Mouse (Mus musculus): ENCODE data around the gene Celf3.

Gene Celf3

DNA sequence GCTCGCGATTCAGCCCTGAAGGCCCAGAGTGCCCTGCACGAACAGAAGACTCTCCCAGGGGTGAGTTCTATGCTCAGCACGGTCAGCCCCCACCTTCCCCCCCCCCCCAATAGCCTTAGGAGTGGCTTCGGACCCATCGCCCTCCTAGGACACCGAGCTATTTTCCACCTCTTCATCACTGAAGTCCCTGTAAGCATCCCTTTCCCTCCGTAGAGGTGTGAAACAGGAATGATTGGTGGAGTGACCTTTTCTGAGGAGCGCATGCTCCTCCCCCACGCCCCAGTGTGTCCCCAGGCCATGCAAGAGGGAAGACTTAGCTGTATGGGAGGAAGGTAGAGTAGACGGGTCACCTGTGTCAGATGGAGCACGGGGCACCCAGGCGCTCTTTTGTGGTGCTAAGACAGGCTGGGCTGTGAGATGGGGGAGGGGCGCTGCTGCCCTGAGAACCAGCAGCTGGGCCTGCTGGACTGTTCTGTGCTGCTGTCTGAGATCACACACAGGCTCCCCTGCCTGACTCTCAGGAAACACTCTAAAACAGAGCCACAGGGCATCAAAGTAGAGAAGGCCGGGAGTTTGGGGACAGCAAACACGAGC is 2.3 kb downstream of the Celf3 start, which contains the start of gene Riiad1:
Riiad1 (minus strand) TSS at position 51 of the 594 bp plus-strand sequence.
- DNase-seq (ENCODE audit: low read depth) = no peak

DNA sequence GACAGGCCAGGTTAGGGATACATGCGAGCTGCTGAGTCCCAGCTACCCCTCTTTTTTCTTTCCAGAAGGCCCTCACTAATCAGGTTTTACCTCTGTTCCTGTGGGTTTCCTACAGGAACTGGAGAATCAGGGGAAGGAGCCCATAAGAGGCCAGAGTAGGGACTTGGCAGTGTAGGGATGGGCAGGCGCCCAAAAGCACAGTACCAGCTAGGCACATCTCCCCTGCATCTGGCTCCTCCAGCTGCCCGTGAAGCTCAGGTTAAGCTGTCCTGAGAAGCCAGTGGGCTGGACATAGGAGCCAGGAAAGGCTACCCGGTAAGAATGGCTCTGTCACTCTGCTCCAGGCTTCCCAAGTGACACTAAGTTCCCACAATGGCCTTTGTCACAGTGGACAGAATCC is 3.3 kb downstream of the Celf3 start:
- DNase-seq (ENCODE audit: low read depth) = no peak

DNA sequence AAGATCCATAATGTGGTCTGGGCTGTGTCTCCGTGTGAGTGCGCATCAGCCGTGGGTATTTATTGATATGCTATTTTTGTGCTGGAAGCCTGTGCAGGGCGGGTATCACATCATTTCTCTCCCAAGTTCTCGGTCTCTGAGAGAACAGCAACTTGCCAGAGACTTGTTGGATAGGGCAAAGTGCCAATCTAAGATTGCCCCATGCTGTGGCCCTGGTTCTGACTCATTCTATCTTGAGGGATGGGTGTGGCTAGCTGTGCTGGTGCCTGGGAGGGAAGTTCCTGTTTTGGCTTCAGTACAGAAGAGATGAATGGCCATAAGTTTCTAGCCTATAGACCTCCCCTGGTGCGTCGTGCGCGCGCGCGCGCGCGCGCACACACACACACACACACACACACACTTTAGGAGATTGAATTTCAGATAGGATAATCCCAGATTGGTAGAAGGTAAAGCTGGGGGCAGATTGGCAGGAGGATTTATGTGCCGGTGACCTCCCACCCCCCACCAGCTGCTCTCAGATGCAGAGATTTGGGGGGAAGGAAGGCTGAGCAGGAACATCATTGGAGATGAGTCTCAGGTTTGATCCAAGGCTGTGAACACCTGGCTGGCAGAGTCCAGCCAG is 4.8 kb downstream of the Celf3 start:
- DNase-seq (ENCODE audit: low read depth) = peak; percentile 79

DNA sequence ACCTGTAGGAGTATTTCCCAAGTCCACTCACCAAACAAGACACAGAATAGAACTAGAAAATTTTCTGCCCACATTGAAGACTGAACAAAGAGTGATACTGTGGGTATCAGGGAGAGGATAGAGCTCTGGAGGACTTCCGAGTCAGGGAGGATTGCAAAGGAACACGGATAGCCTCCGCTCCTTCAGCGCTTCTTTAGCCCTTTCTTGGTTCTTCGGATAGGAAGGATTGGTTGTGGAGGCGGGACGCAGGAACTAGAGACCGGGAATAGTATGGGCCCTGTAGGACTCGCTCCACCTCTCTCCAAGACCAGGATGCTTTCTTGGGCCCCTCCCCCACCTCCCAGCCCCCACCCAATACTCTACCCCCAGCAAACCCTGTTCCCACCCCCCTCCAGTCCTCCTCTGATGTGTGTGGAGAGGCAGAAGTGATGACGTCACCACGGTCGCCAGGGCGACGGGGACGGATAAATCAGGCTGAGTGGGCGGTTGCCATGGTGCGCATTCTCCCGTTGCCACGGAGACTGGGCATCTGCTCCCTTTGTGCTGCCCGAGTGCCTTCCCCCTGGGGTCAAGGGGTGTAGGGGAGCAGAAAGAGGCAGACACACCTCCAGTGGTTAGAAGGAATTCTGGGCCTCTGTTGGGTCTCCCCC is 5.8 kb downstream of the Celf3 start:
- no peak for DNase-seq (ENCODE audit: low read depth)

DNA sequence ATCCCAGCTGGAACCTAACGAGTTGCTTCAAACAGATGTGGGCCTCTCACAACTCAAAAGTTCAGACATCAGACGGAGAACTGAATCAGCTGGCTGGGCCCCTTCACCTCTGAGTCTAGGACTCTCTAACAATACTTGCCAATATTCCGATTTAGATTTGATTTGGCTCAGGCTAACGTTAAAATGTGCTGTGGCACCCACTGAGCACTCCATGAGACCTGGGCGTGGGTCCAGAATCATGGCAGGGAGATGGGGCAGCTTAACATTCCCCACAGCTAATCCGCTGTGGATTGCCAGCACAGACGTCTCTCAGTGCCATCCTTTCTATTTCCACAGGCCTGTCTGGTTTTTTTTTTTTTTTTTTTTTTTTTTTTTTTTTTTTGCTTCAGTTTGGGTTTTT is 7.8 kb downstream of the Celf3 start:
- no peak for DNase-seq (ENCODE audit: low read depth)

DNA sequence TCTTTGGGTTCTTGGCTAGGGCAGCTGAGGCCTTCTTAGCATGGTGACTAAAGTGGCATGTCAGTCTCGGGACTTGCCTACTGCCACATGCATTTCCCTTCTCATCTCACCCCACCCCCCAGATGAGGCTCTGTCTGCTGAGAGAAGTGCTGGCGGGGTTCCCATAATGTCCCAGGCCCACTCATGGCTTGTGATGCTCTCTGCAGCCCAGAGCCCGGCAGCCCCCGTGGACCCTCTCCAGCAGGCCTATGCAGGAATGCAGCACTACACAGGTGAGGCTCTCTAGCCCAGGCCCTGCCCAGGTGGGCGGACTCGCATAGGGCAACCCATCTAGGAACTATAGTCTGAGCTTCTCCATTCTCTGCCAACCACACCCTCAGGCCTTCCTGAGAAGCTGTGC is 9.5 kb downstream of the Celf3 start:
- no peak for DNase-seq (ENCODE audit: low read depth)

DNA sequence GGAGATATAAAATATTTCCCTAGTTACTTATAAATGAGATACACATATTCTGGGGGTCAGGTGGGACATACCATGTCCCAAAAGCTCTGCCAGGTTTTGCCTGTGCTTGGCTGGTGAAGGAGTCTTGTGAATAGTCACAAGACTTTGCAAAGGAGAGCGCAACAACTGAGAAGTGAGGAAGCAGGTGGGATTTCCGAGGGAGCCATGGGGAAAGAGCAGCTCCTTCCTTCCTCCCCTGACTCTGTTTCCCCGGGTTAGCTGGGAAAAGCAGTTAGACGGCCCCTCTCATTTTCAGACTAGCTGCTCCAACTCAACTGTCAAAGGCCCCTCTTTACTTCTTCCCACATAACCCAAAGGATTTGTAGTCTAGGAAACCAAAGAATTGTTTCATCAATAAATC is 19.1 kb downstream of the Celf3 start:
- DNase-seq (ENCODE audit: low read depth) = no peak

DNA sequence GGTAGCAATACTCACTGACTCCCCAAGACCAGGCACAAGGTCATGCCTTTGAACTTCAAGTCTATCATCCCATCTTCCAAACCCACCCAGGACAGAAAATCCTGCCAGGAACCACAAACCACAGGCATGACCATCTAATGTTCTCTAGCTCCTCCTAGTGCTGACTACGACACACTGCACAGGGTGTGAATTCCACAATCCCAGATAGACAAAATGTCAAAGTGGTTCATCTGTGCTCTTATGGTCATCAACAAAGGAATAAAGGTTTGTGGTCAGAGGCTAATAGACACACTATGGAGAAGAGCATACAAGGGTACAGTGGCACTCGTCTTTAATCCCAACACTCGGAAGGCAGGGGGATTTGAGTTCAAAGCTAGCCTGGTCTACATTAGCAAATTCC is 24.1 kb downstream of the Celf3 start:
- DNase-seq (ENCODE audit: low read depth) = no peak

DNA sequence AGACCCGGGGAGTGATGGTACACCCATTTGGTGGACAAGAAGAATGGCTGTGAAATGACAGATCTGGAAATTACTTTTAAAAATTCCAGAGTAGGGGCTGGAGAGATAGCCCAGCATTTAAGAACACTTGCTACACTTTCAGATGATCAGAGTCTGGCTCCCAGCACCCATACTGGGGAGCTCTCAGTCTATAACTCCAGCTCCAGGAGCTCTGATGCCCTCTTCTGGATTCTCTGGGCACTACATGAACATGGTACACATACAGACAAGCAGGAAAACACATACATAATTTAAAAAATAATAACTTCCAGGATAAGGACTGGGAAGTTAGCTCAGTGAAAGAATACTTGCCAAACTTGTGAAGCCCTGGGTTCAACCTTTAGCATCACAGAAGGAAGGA is 28.6 kb downstream of the Celf3 start:
- DNase-seq (ENCODE audit: low read depth) = no peak

DNA sequence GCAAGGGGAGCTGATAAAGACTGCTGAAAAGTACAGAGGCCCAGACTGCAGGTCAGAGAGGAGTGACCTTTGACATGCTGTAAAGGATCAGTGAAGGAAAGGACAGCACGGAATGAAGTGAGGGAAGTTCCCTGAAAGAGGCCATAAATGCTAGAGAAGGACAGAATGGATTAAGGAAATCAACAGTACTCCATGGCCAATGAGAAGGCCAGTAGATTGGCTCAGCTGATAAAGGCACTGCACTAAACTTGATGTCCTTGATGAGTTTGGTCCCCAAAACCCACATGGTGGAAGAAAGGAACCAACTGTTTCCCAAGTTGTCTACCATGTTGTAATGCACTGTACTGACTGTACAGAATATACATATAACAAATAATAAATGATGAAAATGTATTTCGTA is 48.6 kb downstream of the Celf3 start:
- DNase-seq (ENCODE audit: low read depth) = no peak

DNA sequence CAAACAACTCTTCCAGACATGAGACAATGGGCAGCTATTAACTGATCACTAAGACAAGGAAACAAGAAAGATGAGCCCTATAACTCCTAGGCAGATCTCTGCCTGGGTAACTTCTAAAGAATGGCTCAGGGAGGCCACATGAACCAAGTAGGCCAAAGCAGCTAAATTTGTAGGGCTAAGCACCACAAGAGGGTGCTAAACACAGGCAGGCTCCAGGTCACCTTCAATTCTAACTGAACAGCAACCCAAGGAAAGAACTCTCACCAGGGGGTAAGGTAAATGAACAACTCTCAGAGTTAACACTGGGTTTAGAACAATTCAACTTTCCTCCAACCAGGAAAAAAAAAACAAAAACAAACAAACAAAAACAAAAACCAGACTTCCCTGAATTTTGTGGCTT is 55.9 kb downstream of the Celf3 start:
- DNase-seq (ENCODE audit: low read depth) = peak; percentile 13

DNA sequence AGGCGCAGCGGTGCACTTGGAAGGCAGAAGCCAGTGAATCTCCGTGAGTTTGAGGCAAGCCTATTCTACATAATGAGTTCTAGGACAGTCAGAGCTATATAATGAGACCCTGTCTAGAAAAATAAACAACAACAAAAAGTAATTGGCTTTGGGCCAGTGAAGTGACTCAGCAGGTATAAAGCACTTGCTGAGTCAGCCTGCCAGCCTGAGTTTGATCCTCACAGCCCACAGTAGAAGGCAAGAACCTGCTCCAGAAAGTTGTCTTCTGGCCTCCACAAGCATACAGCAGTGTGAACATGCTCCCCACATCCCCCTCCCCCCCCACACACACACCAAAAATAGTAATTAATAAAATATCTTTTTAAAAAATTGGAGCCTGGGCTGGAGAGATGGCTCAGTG is 59.1 kb downstream of the Celf3 start:
- no peak for DNase-seq (ENCODE audit: low read depth)

All from fibroblast of lung, adult 2 months (primary cell).